Mouse (Mus musculus): ENCODE results near the gene Ano3.
"Not testable (repeated sequence)": the region's sequence is repeated elsewhere in the genome, so short reads cannot be mapped to it uniquely, and the experiment has no call there.

Ano3 gene

DNA sequence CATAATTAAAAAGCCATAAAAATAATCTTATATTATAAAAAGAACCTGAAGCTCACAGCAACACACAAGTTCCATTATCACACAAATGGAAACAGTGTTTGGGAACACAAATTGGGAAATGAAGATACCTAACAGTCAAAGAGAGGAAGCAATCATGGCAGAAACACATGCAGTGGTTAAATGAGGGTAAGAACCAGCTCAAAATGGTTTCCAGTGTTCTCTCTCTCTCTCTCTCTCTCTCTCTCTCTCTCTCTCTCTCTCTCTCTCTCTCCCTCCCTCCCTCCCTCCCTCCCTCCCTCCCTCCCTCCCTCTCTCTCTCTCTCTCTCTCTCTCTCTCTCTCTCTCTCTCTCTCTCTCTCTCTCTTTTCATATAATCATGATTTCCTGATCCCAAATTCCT is at the start of gene Ano3:
Gene Ano3, minus strand, starts transcription at position 101 of the 400 bp plus-strand sequence.
- not testable (repeated sequence) for DNase-seq (ENCODE audit: low read depth, low spot score)

DNA sequence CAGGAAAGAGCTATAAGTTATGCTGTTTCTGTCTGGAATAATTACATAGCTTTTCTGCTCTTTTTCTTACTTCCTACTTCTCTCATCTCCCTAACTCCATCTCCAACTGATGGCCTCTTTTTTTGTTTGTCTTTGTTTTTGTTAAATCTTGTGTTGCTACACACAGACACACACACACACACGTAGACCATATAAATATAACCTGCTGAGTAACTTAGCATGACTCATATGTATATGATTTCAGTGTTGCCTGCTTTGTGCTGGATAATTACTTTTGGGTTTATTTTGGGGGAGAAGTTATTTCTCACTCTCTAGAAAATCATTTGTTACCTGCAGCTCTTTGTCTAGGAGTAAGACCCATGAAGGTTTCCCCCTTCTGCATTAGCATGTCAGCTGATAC is 39.3 kb upstream of the Ano3 start:
- DNase-seq (ENCODE audit: low read depth, low spot score), result no peak

- peak; percentile 4 for DNase-seq (ENCODE audit: low read depth, low spot score)
Observed at GRCm38 (mm10) chr2:110989539-110989938, 38.8 kb upstream of the Ano3 start.

DNA sequence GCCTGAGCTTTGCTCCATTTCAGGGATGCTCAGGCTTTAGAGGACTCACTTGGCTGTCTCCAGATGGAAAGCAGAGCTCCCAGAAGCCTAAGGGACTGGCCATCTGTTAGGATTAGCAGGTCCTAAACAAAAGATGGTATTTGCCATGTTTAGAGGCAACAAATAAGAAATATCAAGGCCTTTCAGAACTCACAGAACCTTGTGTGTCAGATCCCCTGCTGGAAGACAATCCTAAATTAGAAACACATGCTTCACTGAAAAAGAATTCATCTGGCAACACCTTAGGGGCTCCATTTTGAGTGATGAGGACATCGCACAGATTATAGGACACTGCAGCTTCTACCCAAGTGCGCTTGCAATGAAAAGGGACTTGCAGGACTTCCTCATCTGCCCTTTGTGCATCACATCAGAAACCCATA is 35.1 kb upstream of the Ano3 start:
- no peak for DNase-seq (ENCODE audit: low read depth, low spot score)

DNA sequence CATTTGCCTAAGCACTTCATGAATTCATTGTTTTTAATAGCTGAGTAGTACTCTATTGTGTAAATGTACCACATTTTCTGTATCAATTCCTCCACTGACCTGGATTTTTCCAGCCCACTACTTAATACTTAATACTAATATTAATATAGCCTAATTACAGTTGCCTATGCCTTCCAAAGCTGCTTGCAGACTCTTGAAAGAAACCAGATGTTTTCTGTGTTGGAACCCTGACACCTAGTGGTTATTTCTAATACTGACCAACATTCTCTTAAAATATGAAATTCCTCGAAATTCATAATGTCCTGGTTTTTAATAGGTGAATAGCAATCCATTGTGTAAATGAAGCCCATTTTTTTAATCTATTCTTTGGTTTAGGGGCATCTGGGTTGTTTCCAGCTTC is 31.0 kb upstream of the Ano3 start:
- no peak for DNase-seq (ENCODE audit: low read depth, low spot score)

- no peak for DNase-seq (ENCODE audit: low read depth, low spot score)
Observed at GRCm38 (mm10) chr2:110979610-110980009, 28.9 kb upstream of the Ano3 start.

GRCm38 (mm10) chr2:110976871-110977270 is 26.1 kb upstream of the Ano3 start:
- DNase-seq (ENCODE audit: low read depth, low spot score), result no peak

DNA sequence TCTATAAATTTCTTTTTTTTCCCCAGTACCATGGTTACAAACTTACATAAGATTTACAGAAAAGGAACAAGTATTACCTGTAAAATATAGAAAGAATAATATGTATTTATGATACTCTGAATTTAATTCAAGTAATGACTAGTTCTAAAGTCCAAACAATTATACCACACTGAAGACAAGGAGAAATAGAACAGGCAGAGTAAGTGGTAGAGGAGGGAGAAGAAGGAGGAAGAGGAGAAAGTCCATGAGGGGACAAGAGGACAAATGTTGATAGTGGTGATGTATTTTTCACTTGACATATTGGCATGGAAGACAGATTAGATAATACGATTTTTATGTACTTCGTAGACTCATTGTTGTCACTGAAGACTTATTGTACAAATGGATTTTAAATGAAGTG is 19.4 kb upstream of the Ano3 start:
- DNase-seq (ENCODE audit: low read depth, low spot score), result no peak

- DNase-seq (ENCODE audit: low read depth, low spot score), result no peak
Observed at GRCm38 (mm10) chr2:110965398-110965797, 14.7 kb upstream of the Ano3 start.

GRCm38 (mm10) chr2:110950432-110950803 is 305 bp downstream of the Ano3 start:
- DNase-seq (ENCODE audit: low read depth, low spot score), result no peak

- DNase-seq (ENCODE audit: low read depth, low spot score), result peak; percentile 62
Observed at GRCm38 (mm10) chr2:110949679-110950431, 868 bp downstream of the Ano3 start.

DNA sequence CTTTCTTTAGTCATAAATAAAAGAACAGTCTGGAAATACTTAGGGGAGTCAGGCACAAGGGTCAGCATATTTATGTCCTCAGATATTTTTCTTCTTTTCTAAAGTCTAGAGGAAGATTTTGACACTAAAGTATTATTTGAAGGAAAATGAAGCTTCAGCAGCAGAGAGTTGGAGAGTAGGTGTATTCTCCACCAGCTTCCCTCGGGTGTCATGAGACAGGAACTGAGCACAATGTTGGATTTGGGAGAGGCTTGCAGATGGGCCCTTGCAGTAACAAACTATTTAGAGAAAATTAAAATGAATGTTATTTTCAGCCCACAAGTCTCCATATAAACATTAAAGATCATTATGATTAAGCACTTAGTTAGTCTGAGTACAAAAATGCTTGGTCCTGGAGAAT is 5.6 kb downstream of the Ano3 start:
- no peak for DNase-seq (ENCODE audit: low read depth, low spot score)

DNA sequence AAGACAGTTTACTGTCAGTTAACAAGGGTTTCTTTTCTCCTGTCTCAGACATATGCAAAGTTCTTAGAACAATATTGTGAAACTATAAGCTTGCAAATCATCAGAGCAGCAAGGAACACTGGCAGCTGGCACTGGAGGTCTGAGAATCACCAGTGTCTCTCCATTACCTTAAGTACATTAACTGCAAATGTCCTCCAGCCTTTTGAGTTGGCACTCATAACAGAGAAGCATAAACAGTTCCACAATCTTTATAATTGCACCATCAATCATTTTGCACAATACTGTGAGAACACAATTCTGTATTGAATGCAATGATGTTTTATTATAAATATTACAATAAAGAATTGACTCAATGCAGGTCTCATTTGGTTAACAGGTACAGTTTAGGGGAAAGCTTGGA is 15.0 kb downstream of the Ano3 start:
- DNase-seq (ENCODE audit: low read depth, low spot score), result no peak

DNA sequence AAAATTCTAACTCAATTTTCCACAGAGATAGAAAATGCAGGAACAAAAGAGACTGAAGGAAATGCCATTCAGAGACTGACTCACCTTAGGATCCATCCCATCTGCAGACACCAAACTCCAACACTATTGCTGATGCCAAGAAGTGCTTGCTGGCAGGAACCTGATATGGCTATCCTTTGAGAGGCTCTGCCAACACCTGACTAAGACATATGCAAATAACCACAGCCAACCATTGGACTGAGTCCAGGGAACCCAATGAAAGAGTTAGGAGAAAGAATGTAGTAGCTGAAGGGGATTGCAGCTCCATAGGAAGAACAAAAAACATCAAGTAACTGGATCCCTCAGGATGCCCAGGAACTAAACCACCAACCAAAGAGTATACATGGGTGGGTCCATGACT is 21.6 kb downstream of the Ano3 start:
- DNase-seq (ENCODE audit: low read depth, low spot score), result no peak

GRCm38 (mm10) chr2:110909506-110909905 is 41.2 kb downstream of the Ano3 start:
- no peak for DNase-seq (ENCODE audit: low read depth, low spot score)

GRCm38 (mm10) chr2:110906473-110906872 is 44.2 kb downstream of the Ano3 start:
- peak; percentile 4 for DNase-seq (ENCODE audit: low read depth, low spot score)

DNA sequence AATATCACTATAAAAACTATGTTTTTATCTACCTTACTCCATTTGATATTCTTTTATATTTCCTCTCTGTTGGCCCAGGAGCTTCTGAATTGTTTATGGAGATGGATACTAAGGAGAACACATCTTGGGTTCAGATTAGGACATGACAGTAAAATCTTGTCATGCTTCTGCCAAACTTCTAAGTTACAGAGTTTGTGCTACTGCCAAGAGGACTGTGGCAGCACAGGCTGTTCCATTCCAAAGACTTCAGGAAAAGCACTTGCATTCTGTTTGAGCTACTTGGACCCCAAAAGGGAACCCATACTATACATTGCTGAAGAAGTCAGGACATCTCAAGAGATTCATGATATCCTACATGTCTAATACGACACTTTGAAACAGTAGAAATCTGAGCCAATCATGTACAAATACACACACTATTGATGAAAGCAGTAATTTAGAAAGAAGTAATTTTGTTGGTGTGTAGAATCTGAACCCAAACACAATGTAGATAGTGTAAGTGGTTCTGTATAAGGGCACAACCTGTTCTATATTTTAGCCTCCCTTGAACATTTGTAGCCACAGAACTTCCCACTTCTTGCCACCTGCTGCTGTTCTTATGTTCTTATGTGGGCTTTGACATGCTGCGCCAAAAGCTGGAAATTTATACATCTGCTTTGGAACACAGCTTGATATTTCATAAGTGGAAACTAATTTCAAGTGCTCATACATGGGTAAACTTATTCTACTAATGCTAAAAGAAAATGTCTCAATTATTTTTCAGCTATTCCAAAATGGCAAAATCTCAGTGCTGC is 54.0 kb downstream of the Ano3 start:
- no peak for DNase-seq (ENCODE audit: low read depth, low spot score)

DNA sequence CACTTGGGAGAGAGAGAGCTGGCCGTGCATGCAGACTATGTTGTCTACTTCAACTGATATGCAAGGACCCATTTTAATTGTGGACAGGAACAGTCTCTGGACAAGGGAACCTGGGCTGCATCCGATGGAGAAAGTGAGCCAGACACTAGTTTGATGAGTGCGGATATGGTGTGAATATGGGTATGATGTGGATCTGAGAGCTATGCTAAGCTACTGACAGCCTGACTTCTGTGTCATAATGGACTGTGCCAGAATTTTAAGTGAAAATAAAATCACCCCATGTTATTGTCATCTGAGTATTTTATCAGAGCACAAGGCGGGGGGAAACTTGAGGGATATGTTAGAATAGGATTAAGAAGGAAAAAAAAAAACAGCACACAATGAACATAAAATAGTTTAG is 79.1 kb downstream of the Ano3 start:
- no peak for DNase-seq (ENCODE audit: low read depth, low spot score)

- DNase-seq (ENCODE audit: low read depth, low spot score), result no peak
Observed at GRCm38 (mm10) chr2:110865584-110865983, 85.1 kb downstream of the Ano3 start.

GRCm38 (mm10) chr2:110863376-110863775 is 87.3 kb downstream of the Ano3 start:
- no peak for DNase-seq (ENCODE audit: low read depth, low spot score)

GRCm38 (mm10) chr2:110839559-110840243 is 111.0 kb downstream of the Ano3 start:
- DNase-seq (ENCODE audit: low read depth, low spot score), result no peak

DNA sequence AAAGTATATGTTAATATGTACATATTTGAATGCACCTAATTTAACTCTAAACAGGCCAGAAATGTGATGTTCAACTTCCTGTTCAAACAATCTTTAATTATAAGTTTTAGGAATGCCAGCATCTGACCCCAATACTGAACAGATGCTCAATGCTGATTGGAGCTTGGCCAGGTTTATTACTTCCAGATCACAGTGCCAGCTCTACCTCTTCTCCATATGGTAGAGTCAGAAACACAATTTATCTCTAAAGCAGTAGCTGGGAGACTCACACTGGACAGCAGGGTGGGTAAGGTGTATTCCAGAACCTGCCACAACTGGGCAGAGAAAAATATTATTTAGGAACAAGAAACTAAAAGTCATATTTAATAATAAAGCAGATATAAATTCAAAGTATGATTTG is 134.5 kb downstream of the Ano3 start:
- DNase-seq (ENCODE audit: low read depth, low spot score), result no peak

DNA sequence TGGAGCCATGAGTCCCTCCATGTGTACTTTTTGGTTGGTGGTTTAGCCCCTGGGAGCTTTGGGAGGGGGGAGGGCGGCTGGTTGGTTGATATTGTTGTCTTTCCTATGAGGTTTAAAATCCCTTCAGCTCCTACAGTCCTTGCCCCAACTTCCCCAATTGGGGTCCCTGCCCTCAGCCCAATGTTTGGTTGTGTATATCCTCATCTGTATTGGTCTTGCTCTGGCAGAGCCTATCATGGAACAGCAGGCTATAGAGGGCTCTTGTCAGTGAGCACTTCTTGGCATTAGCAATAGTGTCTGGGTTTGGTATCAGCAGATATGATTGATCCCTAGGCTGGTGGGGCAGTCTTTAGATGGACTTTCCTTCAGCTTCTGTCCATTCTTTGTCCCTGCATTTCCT is 135.8 kb downstream of the Ano3 start:
- no peak for DNase-seq (ENCODE audit: low read depth, low spot score)
